Mouse (Mus musculus) C2C12 (cell line): ENCODE results near the gene Nid1. TPM values are rescaled to one million over a fixed set of nuclear protein-coding genes. Genes with fewer than 3 reads are reported as not detected.
"Not testable (repeated sequence)": the region's sequence is repeated elsewhere in the genome, so short reads cannot be mapped to it uniquely, and the experiment has no call there.

Experiments used
- H3K27me3 ChIP-seq: one replicate; pipeline ENCODE4 v1.6.1; 2011; ENCODE audit not compliant: control insufficient read depth, insufficient read depth, insufficient read length
- H3K36me3 ChIP-seq: one replicate; pipeline ENCODE4 v1.6.1; 2011; ENCODE audit not compliant: control insufficient read depth, insufficient read depth
- H3K4me3 ChIP-seq: one replicate; pipeline ENCODE4 v1.5.1; 2011; ENCODE audit warnings: mild to moderate bottlenecking, control low read depth; ENCODE audit not compliant: poor library complexity, insufficient read depth, severe bottlenecking
- H3K79me2 ChIP-seq: one replicate; pipeline ENCODE4 v1.6.1; 2011; ENCODE audit not compliant: control insufficient read depth, insufficient read depth
- H3K79me3 ChIP-seq: one replicate; pipeline ENCODE4 v1.6.1; 2011; ENCODE audit warnings: low read depth, control low read depth
- H3ac ChIP-seq: one replicate; pipeline ENCODE3; 2011; ENCODE audit warnings: low read depth; ENCODE audit not compliant: control insufficient read depth, insufficient read length
- CEBPB ChIP-seq: IDR thresholded peaks from one replicate; pipeline ENCODE4 v1.6.1; 2011; ENCODE audit warnings: low read depth, mild to moderate bottlenecking, control low read depth, moderate library complexity
- CTCF ChIP-seq: IDR thresholded peaks from one replicate; pipeline ENCODE4 v1.5.1; 2011; ENCODE audit not compliant: control insufficient read depth, insufficient read depth, insufficient read length
- FOSL1 ChIP-seq: IDR thresholded peaks from one replicate; pipeline ENCODE4 v1.8.0; 2011; ENCODE audit warnings: mild to moderate bottlenecking, low read length; ENCODE audit not compliant: poor library complexity, insufficient read depth, severe bottlenecking
- MAX ChIP-seq: IDR thresholded peaks from one replicate; pipeline ENCODE4 v1.6.1; 2011; ENCODE audit warnings: mild to moderate bottlenecking, control low read depth
- MYOD1 ChIP-seq: IDR thresholded peaks from one replicate; pipeline ENCODE4 v1.6.1; 2011; ENCODE audit warnings: low read depth; ENCODE audit not compliant: control insufficient read depth, insufficient read length
- MYOG ChIP-seq: IDR thresholded peaks from one replicate; pipeline ENCODE4 v1.6.1; 2011; ENCODE audit not compliant: control insufficient read depth, insufficient read length; ENCODE audit errors: extremely low read depth
- USF1 ChIP-seq: IDR thresholded peaks from one replicate; pipeline ENCODE4 v1.6.1; 2011; ENCODE audit warnings: low read depth, mild to moderate bottlenecking, control low read depth, moderate library complexity
- polyA plus RNA-seq: library from polyadenylated mRNA; unstranded; fragments of >200 nt; fragmentation: generic; extraction: Trizol; gene quantifications from one replicate; pipeline ENCODE4 v1.2.1, GENCODE M21; 2012; ENCODE audit warnings: missing spikeins

Nid1 gene
- polyA plus RNA-seq, 1 experiment: 90.0 TPM

DNA sequence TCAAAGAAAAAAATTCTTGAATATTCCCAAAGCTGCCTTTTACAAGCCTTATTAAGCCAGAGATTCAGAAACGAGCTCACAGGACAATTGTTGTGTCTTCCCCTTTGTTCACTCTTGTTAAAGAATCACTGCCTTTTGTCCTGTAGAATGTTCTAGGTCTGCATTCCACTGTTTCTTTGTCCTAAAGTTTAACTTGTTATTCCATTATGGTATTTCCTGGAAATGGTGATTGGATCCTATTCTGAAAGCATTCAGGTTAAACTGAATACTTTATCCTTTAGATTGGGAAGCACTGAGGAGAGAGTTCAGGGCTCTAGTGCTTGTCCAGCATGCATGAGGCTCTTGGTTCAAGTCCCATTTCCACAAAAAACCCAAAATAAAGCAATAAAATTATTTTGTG is 13.6 kb downstream of the Nid1 start:
- H3K27me3 ChIP-seq, H3ac ChIP-seq, H3K4me3 ChIP-seq, H3K36me3 ChIP-seq: not testable (repeated sequence)
- peaks cover 49% of the 10 kb centered on the region for H3K79me3 ChIP-seq
- H3K79me2 ChIP-seq: peaks cover 85% of the 10 kb centered on the region

- not testable (repeated sequence) for H3K27me3 ChIP-seq, H3ac ChIP-seq, H3K4me3 ChIP-seq, H3K36me3 ChIP-seq
- Histone ChIP-seq H3K79me2 (peaks cover 87% of the 10 kb centered on the region), H3K79me3 (peaks cover 58% of the 10 kb centered on the region)
Measured at GRCm38 (mm10) chr13:13453332-13453731, 16.0 kb downstream of the Nid1 start.

- peaks cover 63% of the 10 kb centered on the region for H3K79me3 ChIP-seq
- not testable (repeated sequence) for H3K27me3 ChIP-seq, H3K4me3 ChIP-seq, H3ac ChIP-seq, H3K36me3 ChIP-seq
- peaks cover 93% of the 10 kb centered on the region for H3K79me2 ChIP-seq
Measured at GRCm38 (mm10) chr13:13454249-13454648, 16.9 kb downstream of the Nid1 start.

- H3K4me3 ChIP-seq, H3K36me3 ChIP-seq, H3ac ChIP-seq, H3K27me3 ChIP-seq: not testable (repeated sequence)
- peaks cover 64% of the 10 kb centered on the region for H3K79me3 ChIP-seq
- H3K79me2 ChIP-seq: peaks cover 94% of the 10 kb centered on the region
Measured at GRCm38 (mm10) chr13:13455632-13456492, 18.5 kb downstream of the Nid1 start.

DNA sequence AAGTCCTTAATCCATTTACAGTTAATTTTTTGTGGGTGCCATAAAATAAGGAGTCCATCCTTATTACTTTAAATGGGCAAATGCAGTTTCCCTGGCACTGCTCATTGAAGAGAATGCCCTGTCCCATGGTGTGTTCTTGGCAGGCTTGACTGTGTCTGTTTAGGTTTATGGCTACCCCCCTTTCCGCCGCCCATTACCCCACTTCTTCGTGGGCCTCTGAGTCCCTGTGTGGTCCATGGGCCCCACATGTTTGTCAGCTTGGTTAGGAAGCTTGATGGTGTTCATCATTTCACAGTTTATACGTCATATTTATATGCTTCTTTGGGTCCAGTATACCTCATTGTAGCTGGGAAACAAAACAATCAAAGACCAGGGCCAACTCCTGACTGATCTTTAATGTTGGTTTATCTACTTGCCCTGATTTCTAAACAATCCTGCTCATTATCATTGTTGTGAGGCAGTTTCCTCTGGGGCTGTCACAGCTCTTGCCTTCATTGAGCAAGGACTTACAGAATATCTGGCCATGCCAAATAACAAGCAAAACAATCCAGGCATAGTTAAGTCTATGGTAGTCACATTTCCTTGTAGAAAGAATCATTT is 20.9 kb downstream of the Nid1 start:
- Histone ChIP-seq H3K27me3 (no peaks in the 10 kb centered on the region), H3ac (no peak overlapping the region), H3K79me3 (peaks cover 67% of the 10 kb centered on the region), H3K79me2 (peaks cover 94% of the 10 kb centered on the region), H3K36me3 (peaks cover 19% of the 10 kb centered on the region), H3K4me3 (no peak overlapping the region)
- no peak for TF ChIP-seq CTCF
- no peak for TF ChIP-seq MYOG
- TF ChIP-seq USF1: no peak
- TF ChIP-seq CEBPB: no peak
- TF ChIP-seq FOSL1: no peak
- no peak for TF ChIP-seq MAX
- no peak for TF ChIP-seq MYOD1

- Histone ChIP-seq H3K4me3 (no peak overlapping the region), H3K79me3 (peaks cover 55% of the 10 kb centered on the region), H3K79me2 (peaks cover 89% of the 10 kb centered on the region), H3K36me3 (peaks cover 43% of the 10 kb centered on the region), H3K27me3 (no peaks in the 10 kb centered on the region), H3ac (no peak overlapping the region)
- TF ChIP-seq USF1 (no peak), FOSL1 (no peak), MYOD1 (no peak), CTCF (no peak), MYOG (no peak), CEBPB (no peak), MAX (no peak)
Measured at GRCm38 (mm10) chr13:13460521-13461138, 23.3 kb downstream of the Nid1 start.
